Mouse (Mus musculus) erythroblast, embryonic 14.5 days (primary cell): ENCODE measurements around the gene Odf3l2.

Experiments used
- GATA1 ChIP-seq: IDR thresholded peaks from 2 replicates; pipeline ENCODE4 v1.6.1; 2012; ENCODE audit warnings: low read length, inconsistent platforms, mixed read lengths
- TAL1 ChIP-seq: IDR thresholded peaks from 3 replicates; pipeline ENCODE4 v1.6.1; 2012; ENCODE audit warnings: low read length, inconsistent platforms, mixed read lengths

DNA sequence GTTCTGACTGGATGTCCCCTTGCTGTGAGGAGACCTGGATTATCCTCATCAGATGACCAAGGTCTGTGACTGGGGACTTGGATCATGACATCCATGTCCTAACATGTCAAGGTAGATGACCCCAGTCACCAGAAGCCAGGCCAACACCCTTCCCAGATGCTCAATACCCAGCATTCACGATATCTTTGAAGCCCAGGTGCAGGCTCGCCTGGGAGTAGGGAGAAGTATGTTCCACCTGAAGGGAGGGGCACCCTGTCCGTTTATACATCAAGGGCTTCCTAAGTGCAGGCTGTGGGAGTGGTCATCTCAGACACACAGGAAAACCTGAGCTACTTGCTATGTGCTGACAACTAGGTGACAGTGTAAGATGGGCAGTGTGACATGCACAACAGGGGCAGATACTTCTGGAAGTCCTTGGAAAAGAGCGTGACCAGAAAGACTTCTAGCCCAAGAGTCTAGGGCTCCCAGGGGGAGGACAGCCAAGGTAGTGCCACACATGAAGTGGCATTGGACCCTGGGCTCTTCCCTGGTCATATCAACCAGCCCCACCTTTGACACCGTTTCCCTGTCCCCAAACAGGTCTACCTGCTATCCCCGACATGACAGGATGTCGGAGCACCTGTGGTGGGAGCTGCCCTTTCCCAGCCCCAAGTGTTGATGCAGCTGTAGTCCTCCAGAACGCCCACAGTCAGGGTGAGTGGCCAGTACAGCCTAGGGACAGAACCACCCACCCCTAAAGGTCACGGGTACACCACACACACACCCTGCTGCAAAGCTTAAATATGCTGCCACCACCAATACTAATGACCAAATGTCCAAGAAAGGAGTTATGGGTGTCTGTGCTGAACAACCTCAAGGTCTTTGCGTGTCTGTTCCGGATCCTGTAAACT lies 35.3 kb upstream of the Odf3l2 start:
- TF ChIP-seq GATA1 (no peak), TAL1 (no peak)
